Comparison of ENCODE assay signal across 13 mouse cellular contexts in the genomic region with DNA sequence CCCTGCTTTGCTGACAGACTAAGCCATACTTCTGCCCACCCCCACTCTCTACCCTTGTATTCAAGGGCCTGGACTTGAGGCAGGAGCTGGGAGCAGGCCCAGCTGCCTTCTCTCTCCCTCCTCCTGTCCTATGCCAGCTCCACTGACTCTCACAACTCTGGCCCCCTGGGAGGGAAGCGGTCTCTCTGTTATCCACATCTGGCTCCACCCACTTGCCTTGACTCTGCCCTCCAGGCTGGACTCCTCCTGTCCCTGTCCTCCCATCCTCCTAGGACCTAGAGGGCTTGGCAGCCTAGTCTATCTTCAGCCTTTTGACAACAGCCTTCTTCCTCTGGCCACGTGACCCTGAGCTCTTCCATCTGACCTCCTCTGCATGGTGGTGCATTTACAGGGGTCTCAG.
A peak's percentile ranks its signal among the peaks of the same experiment; 100 is the strongest.
DNase-seq lines count a peak whose midpoint lies in the region; ATAC-seq and TF ChIP-seq lines count a peak whose summit lies in the region.
"Had no signal": no experiment of that assay in that cellular context is flagged by ENCODE, and none has a peak within 500 bp of the region (broad histone marks: within the 10 kb centered on the region; RNA-seq: fewer than 3 reads in every experiment).

No protein-coding gene starts in this region.

- ATAC-seq in heart, embryonic 11.5 days (replicated peaks; ENCODE audit: insufficient number of reproducible peaks, low FRiP score, low TSS enrichment) = no peak
- ATAC-seq in lung, postnatal 0 days = peak; percentile 33
- no peak for ATAC-seq in stomach, postnatal 0 days (ENCODE audit: low FRiP score, low TSS enrichment)
- ATAC-seq: midbrain, embryonic 16.5 days; Patski had no signal

- TF ChIP-seq CTCF in lung, postnatal 0 days (IDR thresholded peaks at IDR 0.05) = no peak
- no peak for TF ChIP-seq CTCF in stomach, postnatal 0 days (IDR thresholded peaks at IDR 0.05; ENCODE audit: low read depth)

- H3K27ac ChIP-seq in heart, embryonic 11.5 days (ENCODE audit: low read depth, low read length) = no peak overlapping the region
- H3K27ac ChIP-seq in lung, postnatal 0 days (ENCODE audit: low read length) = peak overlapping the region; percentile 54
- no peak overlapping the region for H3K27ac ChIP-seq in stomach, postnatal 0 days (replicated peaks)
- H3K27ac ChIP-seq: liver, embryonic 13.5 days had no signal

- 18% methylated on average over 2 of the region's 2 CpGs for WGBS in heart, embryonic 11.5 days (ENCODE audit: insufficient replicate concordance)
- WGBS in lung, postnatal 0 days = 47% methylated on average over 2 of the region's 2 CpGs
- WGBS in stomach, postnatal 0 days = 41% methylated on average over 2 of the region's 2 CpGs

- DNase-seq in heart, adult 18-20 months = peak; percentile 55 to 77
- DNase-seq in adrenal gland, postnatal 10 days = peak; percentile 66
- peak; percentile 78 for DNase-seq in kidney, adult 9 months
- DNase-seq in lung, postnatal 0 days (ENCODE audit: low spot score) = peak; percentile 77
- DNase-seq in left cerebral cortex, postnatal 14 days (ENCODE audit: low spot score in 2 of 2) = no peak
- no peak for DNase-seq in stomach, postnatal 0 days (ENCODE audit: low spot score)
- no peak for DNase-seq in Muller cell, postnatal 12 days (ENCODE audit: inconsistent ontology term)
- DNase-seq: B cell, adult 2 months; gastrocnemius, postnatal 10 days; liver, embryonic 13.5 days had no signal

- H3K36me3 ChIP-seq in heart, embryonic 11.5 days (ENCODE audit: control insufficient read depth, insufficient read depth, low read length) = no peaks in the 10 kb centered on the region
- no peaks in the 10 kb centered on the region for H3K36me3 ChIP-seq in lung, postnatal 0 days (ENCODE audit: insufficient read depth, low read length)
- no peaks in the 10 kb centered on the region for H3K36me3 ChIP-seq in stomach, postnatal 0 days (ENCODE audit: control insufficient read depth, insufficient read depth, low read length)
- H3K36me3 ChIP-seq: liver, embryonic 13.5 days had no signal

- H3K4me1 ChIP-seq in heart, embryonic 11.5 days (ENCODE audit: control insufficient read depth, insufficient read depth, low read length) = peaks cover 9% of the 10 kb centered on the region
- H3K4me1 ChIP-seq in lung, postnatal 0 days (ENCODE audit: insufficient read depth, low read depth, low read length) = peaks cover 20% of the 10 kb centered on the region
- peaks cover 8% of the 10 kb centered on the region; the same call in 1 of the 2 replicates for H3K4me1 ChIP-seq in stomach, postnatal 0 days (replicated peaks; ENCODE audit: control insufficient read depth, insufficient read depth)

- intact Hi-C loops in left cerebral cortex, postnatal 14 days (cut with DNase I) = no loop called here

- no peaks in the 10 kb centered on the region for H3K9me3 ChIP-seq in heart, embryonic 11.5 days (replicated peaks; ENCODE audit: control insufficient read depth, low read length)
- H3K9me3 ChIP-seq in lung, postnatal 0 days (ENCODE audit: low read length) = no peaks in the 10 kb centered on the region
- no peaks in the 10 kb centered on the region for H3K9me3 ChIP-seq in stomach, postnatal 0 days (ENCODE audit: control insufficient read depth, low read length)
- H3K9me3 ChIP-seq: liver, embryonic 13.5 days had no signal

- no peak overlapping the region for H3K4me2 ChIP-seq in heart, embryonic 11.5 days
- no peak overlapping the region for H3K4me2 ChIP-seq in lung, postnatal 0 days (replicated peaks; ENCODE audit: low read depth, low read length)
- no peak overlapping the region for H3K4me2 ChIP-seq in stomach, postnatal 0 days (replicated peaks; ENCODE audit: low read depth)
- H3K4me2 ChIP-seq: liver, embryonic 13.5 days had no signal

- TF ChIP-seq EP300 in lung, postnatal 0 days (IDR thresholded peaks at IDR 0.05) = no peak
- no peak for TF ChIP-seq EP300 in stomach, postnatal 0 days (optimal IDR thresholded peaks at IDR 0.05)

- H3K27me3 ChIP-seq in heart, embryonic 11.5 days (ENCODE audit: control insufficient read depth, insufficient read depth, low read length) = peaks cover 7% of the 10 kb centered on the region; the same call in 1 of the 2 replicates
- H3K27me3 ChIP-seq in lung, postnatal 0 days (replicated peaks; ENCODE audit: insufficient read depth, low read length) = no peaks in the 10 kb centered on the region
- no peaks in the 10 kb centered on the region for H3K27me3 ChIP-seq in stomach, postnatal 0 days (ENCODE audit: control insufficient read depth, insufficient read depth, low read length)
- H3K27me3 ChIP-seq: liver, embryonic 13.5 days; Patski had no signal

- no peak overlapping the region for H3K9ac ChIP-seq in heart, embryonic 11.5 days (ENCODE audit: low read depth, low read length)
- H3K9ac ChIP-seq in lung, postnatal 0 days (replicated peaks; ENCODE audit: low read depth) = no peak overlapping the region
- H3K9ac ChIP-seq in stomach, postnatal 0 days (ENCODE audit: low read length) = no peak overlapping the region
- H3K9ac ChIP-seq: liver, embryonic 13.5 days had no signal

- no peak overlapping the region for H3K4me3 ChIP-seq in heart, embryonic 11.5 days (ENCODE audit: low read depth, low read length)
- H3K4me3 ChIP-seq in lung, postnatal 0 days (ENCODE audit: low read depth, low read length) = no peak overlapping the region
- H3K4me3 ChIP-seq in stomach, postnatal 0 days (ENCODE audit: low read depth, low read length) = no peak overlapping the region
- H3K4me3 ChIP-seq: liver, embryonic 13.5 days had no signal

Comparison
In these comparisons a context has a peak if more than half of its experiments do, and no peak if none do; other contexts are left out.
1. DNase-seq: peak in heart, adult 18-20 months (2 of 2), adrenal gland, postnatal 10 days (single experiment), kidney, adult 9 months (single experiment) and lung, postnatal 0 days (single experiment); none in left cerebral cortex, postnatal 14 days (0 of 2), stomach, postnatal 0 days (single experiment) and Muller cell, postnatal 12 days (single experiment).